Mouse (Mus musculus): ENCODE data around the gene Olfr518. TPM values are rescaled to one million over a fixed set of nuclear protein-coding genes. Genes with fewer than 3 reads are reported as not detected.

The Olfr518 gene
- polyA plus RNA-seq, 1 experiment from 2014 or later, result not detected

Other genes starting within 250 kb of the Olfr518 start
- gene Olfr509, start 233.1 kb downstream of the Olfr518 start, polyA plus RNA-seq (2016; fragmentation: Nextera tagmentation; extraction: Ambion mirVana), result not detected in 2 replicates
- not detected in 2 replicates for gene Olfr510, start 218.6 kb downstream of the Olfr518 start, polyA plus RNA-seq (2016; fragmentation: Nextera tagmentation; extraction: Ambion mirVana)
- not detected in 2 replicates for gene Olfr512, start 171.7 kb downstream of the Olfr518 start, polyA plus RNA-seq (2016; fragmentation: Nextera tagmentation; extraction: Ambion mirVana)
- not detected in 2 replicates for gene Olfr513, start 134.0 kb downstream of the Olfr518 start, polyA plus RNA-seq (2016; fragmentation: Nextera tagmentation; extraction: Ambion mirVana)
- gene Olfr514, start 59.0 kb downstream of the Olfr518 start, polyA plus RNA-seq (2016; fragmentation: Nextera tagmentation; extraction: Ambion mirVana), result not detected in 2 replicates
- gene Olfr516, start 34.5 kb downstream of the Olfr518 start, polyA plus RNA-seq (2016; fragmentation: Nextera tagmentation; extraction: Ambion mirVana), result not detected in 2 replicates
- gene Olfr517, start 12.6 kb downstream of the Olfr518 start, polyA plus RNA-seq (2016; fragmentation: Nextera tagmentation; extraction: Ambion mirVana), result not detected in 2 replicates
- not detected in 2 replicates for gene Olfr519, start 9.4 kb upstream of the Olfr518 start, polyA plus RNA-seq (2016; fragmentation: Nextera tagmentation; extraction: Ambion mirVana)
- 0.61 and 0.72 TPM in 2 replicates for gene Nlrp10, start 45.2 kb upstream of the Olfr518 start, polyA plus RNA-seq (2016; fragmentation: Nextera tagmentation; extraction: Ambion mirVana)
- gene Eif3f, start 49.4 kb upstream of the Olfr518 start, polyA plus RNA-seq (2016; fragmentation: Nextera tagmentation; extraction: Ambion mirVana), result 91.1 and 93.7 TPM in 2 replicates
- 5.4 and 5.7 TPM in 2 replicates for gene Tub, start 65.3 kb upstream of the Olfr518 start, polyA plus RNA-seq (2016; fragmentation: Nextera tagmentation; extraction: Ambion mirVana)
- gene Ric3, start 198.3 kb upstream of the Olfr518 start, polyA plus RNA-seq (2016; fragmentation: Nextera tagmentation; extraction: Ambion mirVana), result 4.2 and 4.7 TPM in 2 replicates